Mouse (Mus musculus) left cerebral cortex, adult 9 months (tissue): ENCODE measurements around the gene Sult6b2.

ENCODE experiments used
- DNase-seq, 2 experiments: peaks; one replicate each; pipeline ENCODE4 v3.0.0; 2022; ENCODE audit warnings: low spot score in 2 of 2

Sult6b2 gene

GRCm38 (mm10) chr6:142810239-142810638 lies 5.9 kb upstream of the Sult6b2 start:
- DNase-seq, result no peak

GRCm38 (mm10) chr6:142809373-142810098 lies 5.2 kb upstream of the Sult6b2 start:
- DNase-seq, result no peak

GRCm38 (mm10) chr6:142806326-142806725 lies 2.0 kb upstream of the Sult6b2 start:
- DNase-seq, result no peak

- no peak for DNase-seq
These were observed 1.4 kb downstream of the Sult6b2 start for GRCm38 (mm10) chr6:142802617-142803525.

GRCm38 (mm10) chr6:142801687-142802086 lies 2.6 kb downstream of the Sult6b2 start:
- DNase-seq, result no peak

- no peak for DNase-seq
These were observed 4.5 kb downstream of the Sult6b2 start for GRCm38 (mm10) chr6:142799704-142800374.

GRCm38 (mm10) chr6:142798837-142799236 lies 5.5 kb downstream of the Sult6b2 start:
- no peak for DNase-seq

- no peak for DNase-seq
These were observed 6.3 kb downstream of the Sult6b2 start for GRCm38 (mm10) chr6:142797996-142798395.

GRCm38 (mm10) chr6:142795655-142796441 lies 8.5 kb downstream of the Sult6b2 start:
- no peak for DNase-seq

- no peak for DNase-seq
These were observed 9.2 kb downstream of the Sult6b2 start for GRCm38 (mm10) chr6:142795087-142795486.

GRCm38 (mm10) chr6:142793468-142793867 lies 10.8 kb downstream of the Sult6b2 start:
- DNase-seq, result no peak

- DNase-seq, result no peak
These were observed 11.9 kb downstream of the Sult6b2 start for GRCm38 (mm10) chr6:142792241-142792968.

- no peak for DNase-seq
These were observed 14.6 kb downstream of the Sult6b2 start for GRCm38 (mm10) chr6:142789736-142790135.

GRCm38 (mm10) chr6:142788042-142788987 lies 16.0 kb downstream of the Sult6b2 start:
- DNase-seq, result no peak

GRCm38 (mm10) chr6:142786106-142786505 lies 18.2 kb downstream of the Sult6b2 start:
- no peak for DNase-seq

- peak in 1 of 2 experiments; percentile 37 for DNase-seq
These were observed 19.0 kb downstream of the Sult6b2 start for GRCm38 (mm10) chr6:142785343-142785742.

- no peak for DNase-seq
These were observed 23.0 kb downstream of the Sult6b2 start for GRCm38 (mm10) chr6:142781286-142781685.

GRCm38 (mm10) chr6:142780574-142781033 lies 23.7 kb downstream of the Sult6b2 start:
- no peak for DNase-seq

- DNase-seq, result no peak
These were observed 24.3 kb downstream of the Sult6b2 start for GRCm38 (mm10) chr6:142779812-142780573.
